Mouse (Mus musculus) left cerebral cortex, postnatal 4 days (tissue): ENCODE measurements around the gene Rpia. TPM values are rescaled to one million over a fixed set of nuclear protein-coding genes. Genes with fewer than 3 reads are reported as not detected.

ENCODE experiments used
- total RNA-seq, 2 experiments: library from RNA; stranded (reverse); gene quantifications; 2 replicates each; pipeline ENCODE4 v1.2.3; 2021

The Rpia gene
- total RNA-seq, 2 experiments from 2014 or later, result 16.1 to 19.0 TPM

Other genes starting within 250 kb of the Rpia start
- 10 to 100 TPM; 20.1 to 21.1 TPM for gene Eif2ak3, start 52.3 kb upstream of the Rpia start, total RNA-seq
- gene Tex37, start 126.7 kb upstream of the Rpia start, total RNA-seq, result not detected
- not detected for gene Foxi3, start 164.3 kb upstream of the Rpia start, total RNA-seq